Mouse (Mus musculus) stomach, embryonic 14.5 days (tissue): ENCODE results near the gene Ppp4c. TPM values are rescaled to one million over a fixed set of nuclear protein-coding genes. Genes with fewer than 3 reads are reported as not detected.

Experiments
- ATAC-seq: fragments of 200-750 bp; cut with Nextera tagmentation; 2 replicates; pipeline ENCODE4 v1.8.0; 2017; ENCODE audit warnings: low read depth, moderate TSS enrichment; ENCODE audit not compliant: insufficient number of reproducible peaks, insufficient read depth, low FRiP score
- H3K27ac ChIP-seq: fragments of 300-500 bp; sonication (generic); 2 replicates; pipeline ENCODE4 v1.5.1; 2014; ENCODE audit warnings: mild to moderate bottlenecking, low read length, moderate library complexity, mixed read lengths
- H3K27me3 ChIP-seq: fragments of 300-500 bp; sonication (generic); 2 replicates; pipeline ENCODE4 v1.6.1; 2014; ENCODE audit warnings: low read length, control low read depth, mixed read lengths; ENCODE audit not compliant: control insufficient read depth, insufficient read depth
- H3K36me3 ChIP-seq: fragments of 300-500 bp; sonication (generic); 2 replicates; pipeline ENCODE4 v1.6.1; 2014; ENCODE audit warnings: mild to moderate bottlenecking, control low read depth, low read length, moderate library complexity, mixed read lengths; ENCODE audit not compliant: control insufficient read depth, insufficient read depth
- H3K4me1 ChIP-seq: fragments of 300-500 bp; sonication (generic); 2 replicates; pipeline ENCODE4 v1.6.1; 2014; ENCODE audit warnings: low read length, control low read depth, mixed read lengths; ENCODE audit not compliant: control insufficient read depth, insufficient read depth
- H3K4me2 ChIP-seq: fragments of 300-500 bp; sonication (generic); replicated peaks from 2 replicates; pipeline ENCODE4 v1.6.1; 2014; ENCODE audit warnings: low read depth, low read length, control low read depth
- H3K4me3 ChIP-seq: fragments of 300-500 bp; sonication (generic); 2 replicates; pipeline ENCODE4 v1.5.1; 2014; ENCODE audit warnings: low read depth, low read length, control low read depth
- H3K9ac ChIP-seq: fragments of 300-500 bp; sonication (generic); replicated peaks from 2 replicates; pipeline ENCODE4 v1.6.1; 2014; ENCODE audit warnings: low read depth, mild to moderate bottlenecking, control low read depth, low read length, moderate library complexity, mixed read lengths
- H3K9me3 ChIP-seq: fragments of 300-500 bp; sonication (generic); 2 replicates; pipeline ENCODE4 v1.6.1; 2016; ENCODE audit warnings: low read depth, low read length, control low read depth; ENCODE audit not compliant: control insufficient read depth
- WGBS: fragments of 180-500 bp; shearing (Covaris S2); extraction: QIAGEN DNeasy Blood & Tissue Kit; methylation state at CpG from one replicate; pipeline ENCODE4 v1.1.7; 2014; 5-methylcytosine and 5-hydroxymethylcytosine counted together
- polyA plus RNA-seq: library from polyadenylated mRNA; unstranded; fragments of >200 nt; fragmentation: Nextera tagmentation; extraction: Ambion mirVana; gene quantifications from 2 replicates; pipeline ENCODE4 v1.2.1, GENCODE M21; 2014

The Ppp4c gene
- polyA plus RNA-seq, 1 experiment from 2014 or later, result 258 TPM

GRCm38 (mm10) chr7:126792721-126793443 is 586 bp upstream of the Ppp4c start:
- Histone ChIP-seq H3K9me3 (no peaks in the 10 kb centered on the region), H3K36me3 (peaks cover 54% of the 10 kb centered on the region), H3K4me1 (peaks cover 22% of the 10 kb centered on the region), H3K4me3 (peak overlapping the region; percentile 90), H3K4me2 (peak overlapping the region; percentile 66), H3K27ac (peak overlapping the region; percentile 96), H3K27me3 (no peaks in the 10 kb centered on the region), H3K9ac (peak overlapping the region; percentile 28; the same call in 1 of the 2 replicates)
- 22% methylated on average over 11 of the region's 11 CpGs for WGBS
- no peak for ATAC-seq

- H3K9ac ChIP-seq, result no peak overlapping the region
- H3K36me3 ChIP-seq, result peaks cover 57% of the 10 kb centered on the region
- no peaks in the 10 kb centered on the region for H3K9me3 ChIP-seq
- no peaks in the 10 kb centered on the region for H3K27me3 ChIP-seq
- 89% methylated on average over 4 of the region's 4 CpGs for WGBS
- ATAC-seq, result no peak
- no peak overlapping the region for H3K27ac ChIP-seq
- no peak overlapping the region for H3K4me2 ChIP-seq
- no peak overlapping the region for H3K4me3 ChIP-seq
- peaks cover 10% of the 10 kb centered on the region; the same call in 1 of the 2 replicates for H3K4me1 ChIP-seq
Measured at GRCm38 (mm10) chr7:126789141-126789540, 3.2 kb downstream of the Ppp4c start.

- H3K4me2 ChIP-seq, result no peak overlapping the region
- no peak overlapping the region for H3K4me3 ChIP-seq
- no peak overlapping the region for H3K27ac ChIP-seq
- ATAC-seq, result no peak
- peaks cover 12% of the 10 kb centered on the region; the same call in 1 of the 2 replicates for H3K4me1 ChIP-seq
- H3K9me3 ChIP-seq, result no peaks in the 10 kb centered on the region
- H3K36me3 ChIP-seq, result peaks cover 58% of the 10 kb centered on the region
- WGBS, result 88% methylated on average over 14 of the region's 14 CpGs
- H3K27me3 ChIP-seq, result no peaks in the 10 kb centered on the region
- no peak overlapping the region for H3K9ac ChIP-seq
Measured at GRCm38 (mm10) chr7:126786142-126786541, 6.2 kb downstream of the Ppp4c start.

- no peak for ATAC-seq
- Histone ChIP-seq H3K4me2 (no peak overlapping the region), H3K27ac (no peak overlapping the region), H3K27me3 (no peaks in the 10 kb centered on the region), H3K9ac (no peak overlapping the region), H3K9me3 (no peaks in the 10 kb centered on the region), H3K4me1 (peaks cover 13% of the 10 kb centered on the region), H3K4me3 (no peak overlapping the region), H3K36me3 (peaks cover 58% of the 10 kb centered on the region)
- 57% methylated on average over 4 of the region's 4 CpGs for WGBS
Measured at GRCm38 (mm10) chr7:126785056-126785455, 7.2 kb downstream of the Ppp4c start.

- no peak for ATAC-seq
- Histone ChIP-seq H3K36me3 (peaks cover 53% of the 10 kb centered on the region), H3K9ac (no peak overlapping the region), H3K4me3 (no peak overlapping the region), H3K27me3 (no peaks in the 10 kb centered on the region), H3K4me2 (no peak overlapping the region), H3K4me1 (peaks cover 18% of the 10 kb centered on the region), H3K27ac (no peak overlapping the region), H3K9me3 (no peaks in the 10 kb centered on the region)
- 75% methylated on average over 7 of the region's 7 CpGs for WGBS
Measured at GRCm38 (mm10) chr7:126784469-126784868, 7.8 kb downstream of the Ppp4c start.

- Histone ChIP-seq H3K9ac (no peak overlapping the region), H3K27me3 (no peaks in the 10 kb centered on the region), H3K4me1 (peaks cover 19% of the 10 kb centered on the region), H3K27ac (no peak overlapping the region), H3K4me2 (no peak overlapping the region), H3K9me3 (no peaks in the 10 kb centered on the region), H3K36me3 (peaks cover 40% of the 10 kb centered on the region), H3K4me3 (no peak overlapping the region)
- 78% methylated on average over 13 of the region's 13 CpGs for WGBS
- no peak for ATAC-seq
Measured at GRCm38 (mm10) chr7:126782693-126783092, 9.6 kb downstream of the Ppp4c start.

GRCm38 (mm10) chr7:126781661-126782370 is 10.5 kb downstream of the Ppp4c start:
- ATAC-seq, result no peak
- no peak overlapping the region for H3K4me3 ChIP-seq
- H3K27me3 ChIP-seq, result no peaks in the 10 kb centered on the region
- peaks cover 31% of the 10 kb centered on the region for H3K36me3 ChIP-seq
- WGBS, result 30% methylated on average over 11 of the region's 11 CpGs
- peak overlapping the region; percentile 82; the same call in 1 of the 2 replicates for H3K4me2 ChIP-seq
- peaks cover 25% of the 10 kb centered on the region for H3K4me1 ChIP-seq
- no peaks in the 10 kb centered on the region for H3K9me3 ChIP-seq
- peak overlapping the region; percentile 39; the same call in 1 of the 2 replicates for H3K27ac ChIP-seq
- H3K9ac ChIP-seq, result no peak overlapping the region

- Histone ChIP-seq H3K27ac (peak within 1 kb of the TSS; percentile 72; the same call in 1 of the 2 replicates), H3K4me3 (peak within 1 kb of the TSS; percentile 36), H3K4me1 (peaks cover 29% of the 10 kb centered on the region), H3K9ac (peak within 1 kb of the TSS; percentile 37; the same call in 1 of the 2 replicates), H3K4me2 (peak within 1 kb of the TSS; percentile 82), H3K27me3 (no peaks in the 10 kb centered on the region), H3K9me3 (no peaks in the 10 kb centered on the region), H3K36me3 (peaks cover 25% of the 10 kb centered on the region)
- 0 out of 2 replicates have a peak, but pooled peaks have one; percentile 0 for ATAC-seq
- WGBS, result 5% methylated on average over 22 of the region's 22 CpGs
Measured at GRCm38 (mm10) chr7:126780971-126781635, 11.2 kb downstream of the Ppp4c start, which contains the start of gene Tbx6. Gene Tbx6, plus strand, starts transcription at chr7:126781483.
